Mouse (Mus musculus) thymus, postnatal 0 days (tissue): ENCODE data around the gene Actg2. TPM values are rescaled to one million over a fixed set of nuclear protein-coding genes. Genes with fewer than 3 reads are reported as not detected.

Experiments
- DNase-seq: peaks from one replicate; pipeline ENCODE4 v3.0.0-alpha.2; 2015; ENCODE audit warnings: low spot score
- polyA plus RNA-seq: library from polyadenylated mRNA; unstranded; fragments of >200 nt; fragmentation: Nextera tagmentation; extraction: Ambion mirVana; gene quantifications from 2 replicates; pipeline ENCODE4 v1.2.1, GENCODE M21; 2015

Gene Actg2
- polyA plus RNA-seq, 1 experiment from 2014 or later = 1.6 TPM

- no peak for DNase-seq
These were observed 55.9 kb downstream of the Actg2 start for GRCm38 (mm10) chr6:83480019-83480655.

- no peak for DNase-seq
These were observed 56.9 kb downstream of the Actg2 start for GRCm38 (mm10) chr6:83479193-83479592.

GRCm38 (mm10) chr6:83478628-83479027, 57.4 kb downstream of the Actg2 start:
- no peak for DNase-seq

- peak; percentile 21 for DNase-seq
These were observed 57.8 kb downstream of the Actg2 start for GRCm38 (mm10) chr6:83478217-83478616.

- no peak for DNase-seq
These were observed 60.6 kb downstream of the Actg2 start for GRCm38 (mm10) chr6:83475431-83475830.

GRCm38 (mm10) chr6:83473240-83473639, 62.8 kb downstream of the Actg2 start:
- no peak for DNase-seq

- no peak for DNase-seq
These were observed 64.3 kb downstream of the Actg2 start for GRCm38 (mm10) chr6:83471739-83472138.

GRCm38 (mm10) chr6:83464011-83464410, 72.1 kb downstream of the Actg2 start:
- no peak for DNase-seq

Other genes starting within 250 kb of the Actg2 start
- 40.7 and 48.6 TPM in 2 replicates for gene Mthfd2, start 210.4 kb downstream of the Actg2 start, polyA plus RNA-seq
- 71.5 and 73.4 TPM in 2 replicates for gene Mob1a, start 210.2 kb downstream of the Actg2 start, polyA plus RNA-seq
- gene Bola3, start 187.1 kb downstream of the Actg2 start, polyA plus RNA-seq = 216 and 226 TPM in 2 replicates
- 19.7 and 24.1 TPM in 2 replicates for gene Tet3, start 77.2 kb downstream of the Actg2 start, polyA plus RNA-seq
- gene Dguok, start 29.3 kb downstream of the Actg2 start, polyA plus RNA-seq = 71.6 and 81.6 TPM in 2 replicates
- 29.6 and 30.0 TPM in 2 replicates for gene Stambp, start 36.5 kb upstream of the Actg2 start, polyA plus RNA-seq
- gene Clec4f, start 119.9 kb upstream of the Actg2 start, polyA plus RNA-seq = 0.53 and 0.88 TPM in 2 replicates
- 1.1 and 1.2 TPM in 2 replicates for gene Cd207, start 141.6 kb upstream of the Actg2 start, polyA plus RNA-seq
- gene Vax2, start 175.0 kb upstream of the Actg2 start, polyA plus RNA-seq = not detected in 2 replicates
- gene Atp6v1b1, start 206.7 kb upstream of the Actg2 start, polyA plus RNA-seq = 0.08 and 0.22 TPM in 2 replicates
- gene Ankrd53, start 226.4 kb upstream of the Actg2 start, polyA plus RNA-seq = 0.10 TPM in 1 of 2 replicates, not detected in the other
- gene Tex261, start 239.5 kb upstream of the Actg2 start, polyA plus RNA-seq = 121 and 127 TPM in 2 replicates